Mouse (Mus musculus) Patski (cell line): Measurements from ENCODE around the gene Rhbdd3. TPM values are rescaled to one million over a fixed set of nuclear protein-coding genes. Genes with fewer than 3 reads are reported as not detected.

Source experiments
- ATAC-seq: fragments of 100-300 bp; one replicate; pipeline ENCODE4 v1.8.0; 2021
- CTCF ChIA-PET: fragments of 350-600 bp; sonication (Branson Sonifier 250); formaldehyde crosslinking; loops from one replicate; lab custom pipeline; 2022; ENCODE audit warnings: inconsistent platforms; lab: Charles Lee
- POLR2A ChIA-PET: fragments of 350-600 bp; sonication (Branson Sonifier 250); formaldehyde crosslinking; loops from one replicate; lab custom pipeline; 2022; ENCODE audit warnings: antibody characterized with exemption, inconsistent platforms; lab: Charles Lee
- DNase-seq: peaks from one replicate; pipeline ENCODE4 v3.0.0-alpha.2; 2011; ENCODE audit warnings: low read depth, low spot score
- H3K27me3 ChIP-seq: fragments of 371-371 bp; one replicate; pipeline ENCODE4 v1.5.1; 2021
- CTCF ChIP-seq: fragments of 100-300 bp; IDR thresholded peaks from one replicate; pipeline ENCODE4 v1.5.1; 2021
- in situ Hi-C: fragments of 300-500 bp; cut with MboI; formaldehyde crosslinking; loops from 3 replicates; pipeline ENCODE4 v1.11.1; 2018; ENCODE audit warnings: low pct_unique_long_range_greater_than_20kb, mixed read lengths
- polyA plus RNA-seq: library from polyadenylated mRNA; unstranded; gene quantifications from one replicate; pipeline ENCODE4 v1.2.3, GENCODE M21; 2021

Gene Rhbdd3
- polyA plus RNA-seq, 1 experiment from 2014 or later = 35.4 TPM

DNA sequence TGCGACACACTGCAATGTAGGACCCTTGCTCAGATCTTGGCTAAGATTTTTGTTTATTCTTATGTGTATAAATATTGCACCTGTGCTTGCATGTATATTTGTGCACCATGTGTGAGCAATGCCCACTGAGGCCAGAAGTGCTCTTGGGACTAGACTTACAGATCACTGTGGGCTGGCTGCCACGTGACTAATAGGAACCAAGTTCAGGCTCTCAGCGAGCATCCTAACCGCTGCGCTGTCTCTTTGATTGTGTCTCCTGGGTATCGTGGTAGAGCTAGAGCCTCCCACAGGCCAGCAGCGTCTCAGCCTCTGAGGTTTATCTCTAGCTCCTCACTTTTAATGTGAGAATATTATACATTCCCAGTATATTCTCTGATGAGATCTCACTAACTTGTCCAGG, 14.9 kb downstream of the Rhbdd3 start:
- H3K27me3 ChIP-seq = no peaks in the 10 kb centered on the region
- in situ Hi-C loops = loop anchor here (10.0 kb wide), 1 partner anchor 341 kb away; no protein-coding TSS in a partner anchor
- no peak for ATAC-seq
- POLR2A ChIA-PET = interaction anchor here (0.6 kb wide), 1 partner anchor 1517 kb away, joined by 3 read pairs; no protein-coding TSS in a partner anchor
- TF ChIP-seq CTCF = no peak
- CTCF ChIA-PET = interaction anchor here (1.1 to 1.6 kb wide), 3 partner anchors 9 to 68 kb away, joined by 3 to 6 read pairs (median 3); no protein-coding TSS in a partner anchor
- DNase-seq = no peak

- CTCF ChIA-PET = interaction anchor here (0.7 to 1.8 kb wide), 24 partner anchors 10 to 376 kb away, joined by 3 to 15 read pairs (median 3); no protein-coding TSS in a partner anchor
Observed at GRCm38 (mm10) chr11:5114931-5115581, 16.3 kb downstream of the Rhbdd3 start.

GRCm38 (mm10) chr11:5125713-5126112, 27.0 kb downstream of the Rhbdd3 start:
- DNase-seq = no peak
- H3K27me3 ChIP-seq = peaks cover 5% of the 10 kb centered on the region
- TF ChIP-seq CTCF = no peak
- POLR2A ChIA-PET = interaction anchor here (0.7 to 0.8 kb wide), 2 partner anchors 8 to 25 kb away, joined by 3 to 4 read pairs; no protein-coding TSS in a partner anchor
- CTCF ChIA-PET = interaction anchor here (0.6 to 2.7 kb wide), 2 partner anchors 11 to 85 kb away, joined by 3 to 15 read pairs; no protein-coding TSS in a partner anchor
- in situ Hi-C loops = no loop called here
- ATAC-seq = no peak

More at GRCm38 (mm10) chr11:5114931-5115581, 16.3 kb downstream of the Rhbdd3 start:
- in situ Hi-C loops = loop anchor here (5.0 to 10.0 kb wide), 3 partner anchors 172 to 367 kb away; no protein-coding TSS in a partner anchor
- DNase-seq (peak; percentile 47), ATAC-seq (peak; percentile 73)
- peak; percentile 100 for TF ChIP-seq CTCF
- POLR2A ChIA-PET = interaction anchor here (1.2 kb wide), 1 partner anchor 16 kb away, joined by 4 read pairs; the partner anchor contains the start of gene Ewsr1
- H3K27me3 ChIP-seq = no peaks in the 10 kb centered on the region

DNA sequence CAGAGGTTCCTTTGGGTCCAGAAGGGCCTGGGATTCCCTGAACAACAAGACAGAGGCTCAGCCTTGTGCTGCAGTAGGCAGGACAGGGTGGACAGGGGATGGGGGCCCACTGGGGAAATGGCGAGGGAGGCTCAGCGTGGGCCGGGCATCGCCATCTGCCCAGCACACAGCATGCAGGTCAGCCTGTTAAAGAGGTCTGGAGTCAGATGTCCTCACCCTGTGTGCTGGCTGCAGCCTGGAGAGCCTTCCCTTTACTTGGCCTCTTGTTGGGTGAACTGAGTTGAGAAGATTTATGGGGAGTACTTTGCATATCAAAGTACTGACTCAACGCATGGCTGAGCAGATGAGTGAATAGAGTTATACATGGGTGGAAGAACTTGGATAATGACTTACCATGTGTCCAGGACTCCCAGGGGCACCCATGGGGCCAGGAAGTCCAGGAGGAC, 30.3 kb downstream of the Rhbdd3 start:
- POLR2A ChIA-PET = no interaction called here
- peak; percentile 15 for DNase-seq
- CTCF ChIA-PET = no interaction called here
- peak; percentile 27 for ATAC-seq
- in situ Hi-C loops = no loop called here
- TF ChIP-seq CTCF = no peak
- H3K27me3 ChIP-seq = no peaks in the 10 kb centered on the region

DNA sequence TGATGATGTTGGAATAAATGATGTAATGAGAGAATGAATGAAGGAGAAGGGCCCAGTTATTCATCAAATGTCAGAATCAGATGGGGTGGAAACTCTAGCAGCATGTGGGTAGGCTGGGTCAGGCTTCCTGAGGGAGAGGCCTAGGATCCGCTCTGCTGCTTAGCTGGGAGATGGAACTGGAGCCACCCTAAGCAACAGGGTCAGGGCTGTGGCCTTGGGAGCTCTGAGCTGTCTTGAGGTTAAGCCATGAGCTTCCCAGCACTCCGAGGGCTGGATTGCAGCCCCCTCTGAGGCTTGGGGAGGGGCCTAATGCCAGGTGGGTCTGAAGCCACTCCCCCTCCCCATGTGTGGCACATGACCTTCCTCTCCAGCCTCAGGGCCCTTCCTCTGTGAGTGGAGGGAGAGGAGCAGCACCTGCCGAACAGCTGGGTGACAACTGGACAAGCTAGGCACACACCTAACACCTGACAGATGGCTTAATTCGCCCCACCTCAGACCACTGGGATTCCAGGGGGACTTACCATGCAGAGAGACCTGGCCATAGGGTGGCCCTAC, 31.5 kb downstream of the Rhbdd3 start:
- TF ChIP-seq CTCF = no peak
- in situ Hi-C loops = no loop called here
- CTCF ChIA-PET = interaction anchor here (1.5 kb wide), 1 partner anchor 15 kb away, joined by 6 read pairs; no protein-coding TSS in a partner anchor
- H3K27me3 ChIP-seq = peaks cover 8% of the 10 kb centered on the region
- DNase-seq (no peak), ATAC-seq (no peak)
- POLR2A ChIA-PET = no interaction called here

DNA sequence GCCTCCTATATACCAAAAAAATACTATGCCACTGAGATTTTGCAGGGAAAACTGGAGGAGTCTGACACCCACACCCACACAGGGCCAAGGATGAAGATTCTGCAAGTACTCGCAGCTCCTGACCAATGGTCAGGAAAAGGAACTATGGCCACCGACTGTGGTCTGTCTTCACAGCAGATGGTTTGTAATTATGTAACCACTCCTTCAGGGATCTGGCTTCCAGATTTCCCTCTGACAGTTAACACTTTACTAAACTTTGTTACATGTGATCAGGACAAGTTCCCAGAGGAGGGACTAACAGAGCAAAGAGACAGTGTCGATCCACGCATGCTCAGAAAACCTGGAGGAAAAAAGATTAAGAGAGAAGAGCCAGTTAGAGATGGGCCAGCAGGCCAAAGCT, 34.0 kb downstream of the Rhbdd3 start:
- ChIA-PET POLR2A (no interaction called here), CTCF (no interaction called here)
- TF ChIP-seq CTCF = no peak
- ATAC-seq (no peak), DNase-seq (no peak)
- H3K27me3 ChIP-seq = peaks cover 10% of the 10 kb centered on the region
- in situ Hi-C loops = no loop called here

DNA sequence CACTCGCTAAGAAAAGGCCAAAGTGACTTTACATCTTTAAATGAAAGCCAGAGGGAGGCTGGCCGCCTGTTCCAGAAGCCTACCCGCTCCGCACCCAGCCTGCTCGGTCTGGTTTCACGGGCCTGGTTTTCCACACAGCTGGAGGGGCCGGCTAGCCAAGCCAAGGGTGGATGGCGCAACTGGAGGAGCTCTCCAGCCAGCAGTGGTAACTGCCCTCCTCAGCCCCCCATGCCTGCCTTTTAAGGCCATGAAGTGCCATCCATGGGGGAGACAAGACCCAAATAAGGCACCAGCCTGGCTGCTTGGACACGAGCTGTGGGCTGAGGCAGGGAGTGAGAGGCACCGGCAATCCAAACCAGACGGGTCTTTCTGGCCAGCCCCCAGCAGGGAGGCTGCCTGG, 37.2 kb downstream of the Rhbdd3 start:
- ATAC-seq = no peak
- in situ Hi-C loops = no loop called here

DNA sequence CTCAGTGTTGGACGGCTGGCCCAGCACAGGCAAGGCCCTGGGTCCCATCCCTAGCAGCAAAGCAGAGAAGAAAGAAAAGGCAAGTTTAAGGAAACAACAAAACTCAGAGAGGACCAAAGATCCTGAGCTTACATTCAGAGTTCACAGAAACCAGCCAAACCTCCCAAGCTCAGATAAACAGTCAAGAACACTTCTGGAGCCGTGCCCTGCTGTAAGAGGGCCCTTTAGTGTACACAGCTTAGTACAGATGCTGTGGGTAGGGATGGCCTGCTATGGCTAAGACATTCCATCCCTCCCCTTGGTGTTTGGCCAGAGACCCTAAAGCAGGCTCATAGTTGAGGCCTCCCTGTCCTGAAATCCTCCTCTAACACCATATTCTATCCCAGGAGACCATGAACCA, 39.9 kb downstream of the Rhbdd3 start:
- no peak for DNase-seq
- H3K27me3 ChIP-seq = peaks cover 10% of the 10 kb centered on the region
- CTCF ChIA-PET = no interaction called here
- POLR2A ChIA-PET = no interaction called here
- no peak for ATAC-seq
- no peak for TF ChIP-seq CTCF
- in situ Hi-C loops = no loop called here

More for the DNA sequence above, 37.2 kb downstream of the Rhbdd3 start:
- ChIA-PET POLR2A (no interaction called here), CTCF (interaction anchor here (1.7 kb wide), 1 partner anchor 21 kb away, joined by 7 read pairs; no protein-coding TSS in a partner anchor)
- H3K27me3 ChIP-seq = peaks cover 10% of the 10 kb centered on the region
- no peak for DNase-seq
- TF ChIP-seq CTCF = no peak

- H3K27me3 ChIP-seq = peaks cover 10% of the 10 kb centered on the region
- no peak for TF ChIP-seq CTCF
- in situ Hi-C loops = no loop called here
- ChIA-PET CTCF (no interaction called here), POLR2A (no interaction called here)
- DNase-seq (no peak), ATAC-seq (no peak)
Observed at GRCm38 (mm10) chr11:5139372-5139771, 40.6 kb downstream of the Rhbdd3 start.

DNA sequence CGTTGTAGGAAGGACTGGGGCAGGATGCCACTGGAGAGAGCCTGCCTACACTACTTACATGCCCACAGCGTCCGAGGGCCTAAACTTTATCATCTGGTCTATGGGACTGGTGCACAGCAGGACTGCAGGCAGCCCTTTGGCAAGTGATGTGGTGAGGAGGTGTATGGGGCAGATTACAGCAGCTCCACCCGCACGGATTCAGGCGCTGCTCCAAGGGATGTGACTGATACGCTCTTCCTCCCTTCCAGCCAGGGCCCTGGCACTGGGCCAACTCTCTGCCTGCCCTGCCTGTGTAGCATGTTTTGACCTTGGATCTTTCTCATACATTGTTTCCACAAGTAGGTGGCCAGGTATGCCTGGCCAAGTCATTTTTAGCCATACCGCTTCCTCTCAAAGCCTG, 41.9 kb downstream of the Rhbdd3 start:
- in situ Hi-C loops = no loop called here
- TF ChIP-seq CTCF = no peak
- H3K27me3 ChIP-seq = no peaks in the 10 kb centered on the region
- no peak for DNase-seq
- no peak for ATAC-seq
- POLR2A ChIA-PET = interaction anchor here (1.0 kb wide), 1 partner anchor 10 kb away, joined by 3 read pairs; no protein-coding TSS in a partner anchor
- CTCF ChIA-PET = no interaction called here
